Mouse (Mus musculus): ENCODE measurements at regions not wholly inside any gene's neighbourhood (a gene's known extent, or its start where the extent isn't known, plus 50 kb on each side); places are given as distances from the start of the nearest gene placed in this dataset.
"Not testable (repeated sequence)": the region's sequence is repeated elsewhere in the genome, so short reads cannot be mapped to it uniquely, and the experiment has no call there.

DNA sequence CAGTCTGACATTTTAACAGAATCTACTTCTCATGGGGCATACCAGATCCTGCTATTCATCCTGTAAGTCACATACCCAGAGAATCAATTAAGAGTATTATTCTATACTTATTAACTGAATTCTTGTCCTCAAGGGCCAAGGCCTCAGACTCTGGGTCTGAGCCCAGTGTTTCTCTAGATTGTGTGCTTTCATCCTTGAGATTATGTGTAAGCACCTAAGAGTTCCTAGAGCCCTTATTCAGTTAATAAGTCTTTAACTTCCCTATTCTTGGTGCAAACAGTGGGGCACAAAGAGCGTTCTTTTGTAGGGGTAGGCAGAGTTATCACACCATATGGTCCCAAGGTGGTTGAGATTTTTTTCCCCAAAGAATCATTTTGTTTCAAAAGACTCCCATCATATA lies 397.2 kb upstream of the Npsr1 start:
- TF ChIP-seq POLR2A (IDR thresholded peaks at IDR 0.05; ENCODE audit: extremely low read depth, insufficient read depth, low read length) (no peak), CTCF (IDR thresholded peaks at IDR 0.05; ENCODE audit: low read depth, low read length) (no peak)
- no peak overlapping the region for H3K27ac ChIP-seq (replicated peaks; ENCODE audit: insufficient read depth, low read depth, low read length)
- H3K4me1 ChIP-seq (ENCODE audit: control insufficient read depth, insufficient read depth, low read length), result no peaks in the 10 kb centered on the region
- H3K79me2 ChIP-seq (ENCODE audit: control insufficient read depth, insufficient read depth, low read length), result no peaks in the 10 kb centered on the region
- DNase-seq (ENCODE audit: extremely low read depth, low read depth, low spot score), result no peak
- H3K4me3 ChIP-seq (ENCODE audit: insufficient read depth, low read depth, low read length), result no peak overlapping the region
- no peaks in the 10 kb centered on the region for H3K36me3 ChIP-seq (ENCODE audit: control insufficient read depth, insufficient read depth, low read length)
- H3K9ac ChIP-seq (ENCODE audit: low read depth, low read length), result no peak overlapping the region
- whole genome bisulfite sequencing, result 92% methylated on average over 1 of the region's 1 CpGs
- H3K27me3 ChIP-seq (ENCODE audit: control insufficient read depth, insufficient read depth, low read length), result no peaks in the 10 kb centered on the region

DNA sequence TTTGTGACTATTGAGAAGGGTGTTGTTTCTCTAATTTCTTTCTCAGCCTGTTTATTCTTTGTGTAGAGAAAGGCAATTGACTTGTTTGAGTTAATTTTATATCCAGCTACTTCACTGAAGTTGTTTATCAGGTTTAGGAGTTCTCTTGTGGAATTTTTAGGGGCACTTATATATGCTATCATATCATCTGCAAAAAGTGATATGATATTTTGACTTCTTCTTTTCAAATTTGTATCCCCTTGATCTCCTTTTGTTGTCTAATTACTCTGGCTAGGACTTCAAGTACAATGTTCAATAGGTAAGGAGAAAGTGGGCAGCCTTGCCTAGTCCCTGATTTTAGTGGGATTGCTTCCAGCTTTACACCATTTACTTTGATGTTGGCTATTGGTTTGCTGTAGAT lies 380.2 kb upstream of the Npsr1 start:
- H3K4me1 ChIP-seq (ENCODE audit: control insufficient read depth, insufficient read depth, low read length); H3K36me3 ChIP-seq (ENCODE audit: control insufficient read depth, insufficient read depth, low read length); DNase-seq (ENCODE audit: extremely low read depth, low read depth, low spot score); H3K27ac ChIP-seq (replicated peaks; ENCODE audit: insufficient read depth, low read depth, low read length); H3K27me3 ChIP-seq (ENCODE audit: control insufficient read depth, insufficient read depth, low read length); H3K4me3 ChIP-seq (ENCODE audit: insufficient read depth, low read depth, low read length); H3K9ac ChIP-seq (ENCODE audit: low read depth, low read length); H3K79me2 ChIP-seq (ENCODE audit: control insufficient read depth, insufficient read depth, low read length): not testable (repeated sequence)

DNA sequence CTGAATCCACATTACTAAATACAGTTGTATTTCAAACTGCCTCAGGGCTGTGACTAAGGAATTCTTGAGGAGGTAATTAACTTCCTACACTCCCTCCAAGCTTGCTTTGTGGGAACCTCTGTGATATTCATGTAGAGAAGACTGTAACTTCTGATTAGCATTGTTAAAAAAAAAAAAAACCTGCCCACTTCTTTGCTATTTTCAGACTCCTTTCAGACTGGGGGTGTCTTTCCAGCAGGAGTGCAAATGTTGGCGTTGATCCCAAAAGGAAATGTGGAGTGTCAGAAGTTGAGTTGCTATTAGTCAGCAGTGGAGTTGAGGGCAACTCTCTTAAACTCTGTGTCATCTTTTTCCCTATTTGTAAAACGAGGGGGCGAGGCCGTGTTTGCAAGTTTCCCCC lies 369.0 kb upstream of the Npsr1 start:
- H3K27ac ChIP-seq (replicated peaks; ENCODE audit: insufficient read depth, low read depth, low read length), result no peak overlapping the region
- H3K27me3 ChIP-seq (ENCODE audit: control insufficient read depth, insufficient read depth, low read length), result no peaks in the 10 kb centered on the region
- no peak for TF ChIP-seq POLR2A (IDR thresholded peaks at IDR 0.05; ENCODE audit: extremely low read depth, insufficient read depth, low read length)
- TF ChIP-seq CTCF (IDR thresholded peaks at IDR 0.05; ENCODE audit: low read depth, low read length), result no peak
- DNase-seq (ENCODE audit: extremely low read depth, low read depth, low spot score), result no peak
- no peaks in the 10 kb centered on the region for H3K79me2 ChIP-seq (ENCODE audit: control insufficient read depth, insufficient read depth, low read length)
- no peak overlapping the region for H3K4me3 ChIP-seq (ENCODE audit: insufficient read depth, low read depth, low read length)
- no peak overlapping the region for H3K9ac ChIP-seq (ENCODE audit: low read depth, low read length)
- 76% methylated on average over 4 of the region's 4 CpGs for WGBS
- H3K36me3 ChIP-seq (ENCODE audit: control insufficient read depth, insufficient read depth, low read length), result no peaks in the 10 kb centered on the region
- no peaks in the 10 kb centered on the region for H3K4me1 ChIP-seq (ENCODE audit: control insufficient read depth, insufficient read depth, low read length)

DNA sequence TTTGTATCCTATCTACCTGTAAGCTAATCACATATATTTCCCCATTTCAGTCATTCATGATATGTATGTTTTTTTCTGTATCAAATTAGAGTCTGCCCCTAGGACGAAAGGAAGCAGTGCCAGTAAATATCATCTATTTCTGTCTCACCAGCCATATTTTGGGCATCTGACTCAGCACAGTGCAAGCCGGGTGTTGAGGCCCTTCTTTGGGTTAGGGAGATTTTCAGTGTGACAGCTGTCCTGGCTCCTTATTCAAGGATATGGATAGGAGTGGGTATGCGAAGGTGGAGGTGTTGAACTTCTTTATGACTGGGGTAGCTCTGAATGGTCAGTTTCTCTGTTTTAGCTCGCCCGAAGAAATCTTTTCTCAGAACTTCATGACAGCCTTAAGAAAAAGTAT lies 345.3 kb upstream of the Npsr1 start:
- WGBS, result 82% methylated on average over 5 of the region's 5 CpGs
- Histone ChIP-seq H3K79me2 (ENCODE audit: control insufficient read depth, insufficient read depth, low read length) (no peaks in the 10 kb centered on the region), H3K4me3 (ENCODE audit: insufficient read depth, low read depth, low read length) (no peak overlapping the region), H3K9ac (ENCODE audit: low read depth, low read length) (no peak overlapping the region), H3K36me3 (ENCODE audit: control insufficient read depth, insufficient read depth, low read length) (no peaks in the 10 kb centered on the region), H3K27ac (replicated peaks; ENCODE audit: insufficient read depth, low read depth, low read length) (no peak overlapping the region), H3K4me1 (ENCODE audit: control insufficient read depth, insufficient read depth, low read length) (no peaks in the 10 kb centered on the region), H3K27me3 (ENCODE audit: control insufficient read depth, insufficient read depth, low read length) (0 out of 2 replicates have a peak, but pooled peaks cover 2% of the 10 kb centered on the region)
- DNase-seq (ENCODE audit: extremely low read depth, low read depth, low spot score), result no peak
- TF ChIP-seq POLR2A (IDR thresholded peaks at IDR 0.05; ENCODE audit: extremely low read depth, insufficient read depth, low read length), result no peak
- no peak for TF ChIP-seq CTCF (IDR thresholded peaks at IDR 0.05; ENCODE audit: low read depth, low read length)

DNA sequence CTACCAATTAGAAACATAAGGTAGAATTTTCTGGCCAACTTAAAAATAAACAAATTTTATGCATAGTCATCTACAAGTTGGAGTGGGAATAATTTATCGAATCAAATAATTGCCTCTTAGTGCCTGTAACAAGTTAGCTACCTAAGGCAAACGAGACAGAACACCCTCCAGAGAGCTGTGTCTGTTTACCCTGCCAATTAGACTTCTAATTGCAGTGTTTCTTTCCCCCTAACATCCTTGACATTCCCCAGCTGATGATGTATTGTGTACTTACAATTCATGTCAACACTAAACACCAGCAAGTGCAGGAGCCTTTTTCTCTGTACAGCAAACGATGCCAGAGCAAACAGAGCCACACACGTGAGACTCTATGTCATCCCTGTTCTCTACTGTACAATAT lies 311.1 kb upstream of the Npsr1 start:
- H3K9ac ChIP-seq (ENCODE audit: low read depth, low read length), result no peak overlapping the region
- no peak for TF ChIP-seq POLR2A (IDR thresholded peaks at IDR 0.05; ENCODE audit: extremely low read depth, insufficient read depth, low read length)
- no peak for TF ChIP-seq CTCF (IDR thresholded peaks at IDR 0.05; ENCODE audit: low read depth, low read length)
- WGBS, result 36% methylated on average over 4 of the region's 4 CpGs
- DNase-seq (ENCODE audit: extremely low read depth, low read depth, low spot score), result no peak
- H3K4me1 ChIP-seq (ENCODE audit: control insufficient read depth, insufficient read depth, low read length), result no peaks in the 10 kb centered on the region
- H3K27ac ChIP-seq (replicated peaks; ENCODE audit: insufficient read depth, low read depth, low read length), result no peak overlapping the region
- H3K79me2 ChIP-seq (ENCODE audit: control insufficient read depth, insufficient read depth, low read length), result no peaks in the 10 kb centered on the region
- no peaks in the 10 kb centered on the region for H3K27me3 ChIP-seq (ENCODE audit: control insufficient read depth, insufficient read depth, low read length)
- H3K4me3 ChIP-seq (ENCODE audit: insufficient read depth, low read depth, low read length), result no peak overlapping the region
- no peaks in the 10 kb centered on the region for H3K36me3 ChIP-seq (ENCODE audit: control insufficient read depth, insufficient read depth, low read length)
